Mouse (Mus musculus) heart, postnatal 25 days (tissue): ENCODE measurements around the gene Gm44973. TPM values are rescaled to one million over a fixed set of nuclear protein-coding genes. Genes with fewer than 3 reads are reported as not detected.
"Not testable (repeated sequence)": the region's sequence is repeated elsewhere in the genome, so short reads cannot be mapped to it uniquely, and the experiment has no call there.

ENCODE experiments used
- DNase-seq: peaks from one replicate; pipeline ENCODE4 v3.0.0; 2022; ENCODE audit warnings: low spot score
- intact Hi-C: fragments of 180-260 bp; cut with DNase I; formaldehyde crosslinking; loops from one replicate; pipeline ENCODE4 v1.15.1; 2025
- total RNA-seq, 2 experiments: library from RNA; stranded (reverse); gene quantifications; 2 replicates each; pipeline ENCODE4 v1.2.3; 2021

Gene Gm44973
- total RNA-seq, 2 experiments from 2014 or later, result not detected

DNA sequence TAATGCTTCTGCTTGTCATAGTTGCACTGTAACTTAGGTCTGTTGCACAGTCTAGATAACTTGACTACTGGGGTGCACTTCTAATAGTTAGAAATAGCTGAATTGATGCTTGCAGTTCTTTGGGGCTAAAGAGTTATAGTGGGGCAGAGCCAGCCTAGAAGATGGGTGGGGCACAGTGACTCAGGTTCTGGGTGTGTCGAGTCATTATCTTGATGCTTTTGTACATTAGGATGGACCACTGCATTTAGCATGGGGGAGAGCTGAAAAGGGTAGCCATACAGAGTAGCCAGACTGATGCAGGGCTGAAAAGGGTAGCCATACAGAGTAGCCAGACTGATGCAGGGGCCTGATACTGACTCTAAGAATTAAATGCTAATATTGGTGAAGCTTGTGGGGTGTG is 58.3 kb downstream of the Gm44973 start:
- no peak for DNase-seq
- intact Hi-C loops, result loop anchor here (10.0 kb wide), 1 partner anchor 929 kb away; no protein-coding TSS in a partner anchor

DNA sequence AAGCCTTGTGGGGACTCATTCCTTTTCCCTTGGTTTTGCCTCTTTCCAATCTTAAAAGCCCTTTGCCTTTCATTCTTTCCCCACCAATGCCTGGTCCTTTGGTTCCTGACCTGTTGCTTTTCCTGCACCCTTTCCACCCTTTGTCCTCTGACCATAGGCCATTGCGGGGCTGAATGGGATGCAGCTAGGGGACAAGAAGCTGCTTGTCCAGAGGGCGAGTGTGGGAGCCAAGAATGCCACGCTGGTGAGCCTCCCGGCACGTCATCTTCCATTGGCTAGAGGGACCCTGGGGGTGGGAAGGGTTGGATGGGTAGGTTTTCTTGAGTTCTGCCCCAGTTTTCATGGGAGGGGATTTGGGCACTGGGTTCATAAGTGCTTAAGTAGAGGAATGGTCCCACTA is 59.7 kb downstream of the Gm44973 start:
- no peak for DNase-seq
- intact Hi-C loops, result loop anchor here (10.0 kb wide), 1 partner anchor 930 kb away; no protein-coding TSS in a partner anchor

DNA sequence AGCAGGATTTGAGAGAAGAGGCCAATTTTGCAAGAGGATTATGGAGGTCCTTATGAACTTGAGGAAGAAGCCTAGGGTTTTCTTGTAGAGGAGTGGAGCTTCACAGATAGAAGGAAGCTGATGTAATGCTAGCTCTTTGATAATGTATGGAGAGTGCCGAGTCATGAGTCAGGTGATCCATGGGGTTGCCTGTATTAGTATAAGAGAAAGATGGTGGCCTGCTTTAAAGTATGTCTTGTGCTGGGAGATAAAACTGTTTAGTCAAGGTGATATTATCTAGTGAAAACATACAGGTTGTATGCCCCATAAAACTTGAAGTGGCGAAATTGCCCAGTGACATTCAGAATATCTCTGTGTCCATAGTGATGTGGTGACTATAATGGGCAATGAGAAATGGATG is 61.6 kb downstream of the Gm44973 start:
- no peak for DNase-seq
- intact Hi-C loops, result loop anchor here (10.0 kb wide), 1 partner anchor 932 kb away; no protein-coding TSS in a partner anchor

DNA sequence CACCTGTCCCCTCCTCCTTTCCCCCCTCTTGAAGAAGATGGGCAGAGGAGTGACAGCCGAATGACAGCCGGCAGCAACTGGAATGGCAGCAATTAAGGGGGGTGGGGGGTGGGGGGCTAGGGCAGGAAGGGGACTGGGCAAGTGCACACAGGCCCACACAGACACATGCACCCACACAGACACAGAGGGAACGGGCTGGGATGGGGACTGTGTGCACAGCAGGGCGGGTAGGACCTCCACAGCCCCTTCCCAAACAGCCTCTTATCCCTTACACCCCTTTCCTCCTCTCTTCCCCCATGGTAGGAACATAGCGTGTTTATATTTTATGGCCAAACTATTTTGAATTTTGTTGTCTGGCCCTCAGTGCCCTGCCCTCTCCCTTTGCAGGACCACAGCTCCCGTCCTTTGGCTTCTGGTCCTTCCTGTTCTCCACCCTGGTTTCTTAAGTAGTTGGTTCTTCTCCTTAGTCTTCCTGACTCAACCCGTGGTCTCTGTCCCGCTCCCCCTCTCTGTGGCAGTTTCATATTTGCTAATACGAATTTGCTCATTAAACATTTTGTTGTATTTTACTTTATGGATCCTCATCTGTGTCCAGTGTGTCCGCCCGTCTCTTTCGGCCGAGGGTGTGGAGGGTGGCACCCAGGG is 64.2 kb downstream of the Gm44973 start:
- intact Hi-C loops, result loop anchor here (1.0 to 10.0 kb wide), 3 partner anchors 17 to 935 kb away; partner anchors contain the start of gene U2af2
- DNase-seq, result not testable (repeated sequence)

DNA sequence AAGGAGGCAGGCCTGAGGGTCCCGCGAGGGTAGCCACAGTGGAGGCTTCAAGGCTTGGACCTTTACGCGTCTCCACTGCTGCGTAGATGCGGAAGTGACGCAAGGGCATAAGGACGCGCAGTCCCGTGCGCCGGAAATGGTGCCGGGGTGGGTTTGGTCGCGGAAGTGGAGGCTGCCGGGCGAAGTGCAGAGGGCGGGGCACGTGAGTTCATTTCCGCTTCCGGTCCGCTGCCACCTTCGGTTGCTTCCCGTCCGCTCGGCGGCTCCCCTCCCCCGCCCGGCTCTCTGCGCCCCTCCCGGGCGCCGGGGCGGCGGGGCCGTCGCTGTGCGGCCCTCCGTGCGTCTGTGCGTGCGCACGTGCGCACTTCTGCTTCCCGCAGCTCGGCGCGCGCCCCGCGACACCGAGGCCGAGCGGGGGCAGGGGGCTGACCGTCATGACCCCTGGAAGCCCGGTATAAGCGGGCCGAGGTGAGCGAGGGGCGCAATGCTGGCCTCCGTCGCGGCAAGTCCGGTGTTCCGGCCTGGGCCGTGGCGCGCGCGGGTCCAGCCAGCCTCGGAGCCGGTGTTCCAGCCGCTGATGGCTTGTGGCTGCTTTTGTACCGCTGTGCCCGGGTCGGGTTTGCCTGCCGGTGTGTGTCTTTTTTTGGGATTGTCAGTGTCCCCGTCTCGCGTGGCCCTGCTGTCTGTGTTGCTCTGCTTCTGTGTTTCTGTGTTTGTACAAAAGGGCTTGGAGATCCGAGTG is 64.9 kb downstream of the Gm44973 start, which contains the start of gene Epn1:
Gene Epn1, plus strand, starts transcription at position 226 of the 742 bp plus-strand sequence.
- intact Hi-C loops, result loop anchor here (1.0 to 5.0 kb wide), 2 partner anchors 18 to 42 kb away; partner anchors contain the start of gene U2af2
- DNase-seq, result peak; percentile 91

DNA sequence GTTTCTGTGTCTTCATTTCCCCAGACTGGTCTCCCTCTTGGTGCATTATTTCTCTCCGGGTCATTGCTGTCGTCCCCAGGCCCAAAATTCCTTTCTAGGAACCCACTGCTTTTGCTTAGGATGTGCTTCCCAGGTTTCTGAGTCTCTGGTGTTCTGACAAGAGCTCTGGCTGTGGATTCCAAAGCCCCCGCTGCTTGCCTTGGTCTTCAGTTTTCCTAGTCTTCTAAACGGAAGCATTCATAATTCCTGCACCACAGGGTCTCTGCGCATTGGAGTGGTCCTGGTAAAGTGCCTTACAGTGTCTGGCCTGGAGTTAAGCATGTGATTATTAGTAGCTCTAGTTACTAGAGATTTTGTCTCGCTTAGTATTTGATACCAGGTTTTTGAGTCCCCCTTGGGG is 65.5 kb downstream of the Gm44973 start:
- intact Hi-C loops, result loop anchor here (1.0 to 5.0 kb wide), 2 partner anchors 19 to 41 kb away; partner anchors contain the start of gene U2af2
- DNase-seq, result no peak

DNA sequence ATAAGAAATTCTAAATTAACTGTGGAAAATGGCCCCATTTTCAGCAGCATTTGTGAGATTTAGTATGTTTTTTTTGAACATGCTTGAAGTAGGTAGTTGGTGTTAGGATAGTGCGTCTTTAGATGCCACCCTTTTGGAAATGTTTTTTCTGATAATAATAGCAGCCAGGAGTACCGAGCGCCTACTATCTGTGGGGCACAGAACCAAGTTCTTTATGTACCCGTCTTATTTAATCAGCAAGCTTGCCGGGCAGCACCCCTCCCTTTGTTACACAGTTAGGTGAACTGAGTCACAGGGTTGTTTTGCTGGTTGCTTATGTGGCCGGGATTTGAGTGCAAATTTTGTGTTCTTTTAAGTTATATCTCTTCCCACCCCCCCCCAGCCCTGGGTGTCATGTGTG is 65.9 kb downstream of the Gm44973 start:
- DNase-seq, result no peak
- intact Hi-C loops, result loop anchor here (5.0 kb wide), 1 partner anchor 41 kb away; no protein-coding TSS in a partner anchor

DNA sequence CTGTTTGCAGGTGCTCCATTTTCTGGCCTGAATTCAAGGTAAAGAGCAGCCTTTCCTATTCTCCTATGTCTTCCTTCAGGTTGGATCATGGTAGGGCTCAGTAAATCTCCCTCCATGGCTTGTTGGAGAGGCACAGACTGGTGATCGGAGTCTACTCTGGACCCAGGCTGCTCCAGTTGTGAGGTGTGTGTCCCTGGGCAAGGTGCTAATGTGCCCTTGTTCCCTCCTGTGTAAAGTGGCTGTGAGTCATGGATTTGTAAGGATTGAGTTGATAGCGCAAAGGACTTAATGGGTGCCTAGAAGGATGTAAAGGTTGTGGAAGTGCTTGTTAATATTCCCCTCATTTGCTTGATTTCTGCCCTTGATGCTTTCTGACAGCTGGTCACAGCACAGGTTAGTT is 66.6 kb downstream of the Gm44973 start:
- intact Hi-C loops, result loop anchor here (5.0 kb wide), 1 partner anchor 40 kb away; no protein-coding TSS in a partner anchor
- no peak for DNase-seq

Other genes starting within 250 kb of the Gm44973 start
- not detected for gene Fam71e2, start 244.2 kb upstream of the Gm44973 start, total RNA-seq
- under 1 TPM in 1 of 2 experiments, not detected in 1; 0.26 TPM for gene Il11, start 232.6 kb upstream of the Gm44973 start, total RNA-seq
- not detected for gene Tmem190, start 232.6 kb upstream of the Gm44973 start, total RNA-seq
- gene Tmem238, start 225.8 kb upstream of the Gm44973 start, total RNA-seq, result 1 to 10 TPM; 3.5 to 4.3 TPM
- 100 to 1,000 TPM; 489 to 533 TPM for gene Rpl28, start 222.6 kb upstream of the Gm44973 start, total RNA-seq
- 10 to 100 TPM; 84.6 to 93.3 TPM for gene Ube2s, start 202.9 kb upstream of the Gm44973 start, total RNA-seq
- gene Shisa7, start 170.8 kb upstream of the Gm44973 start, total RNA-seq, result under 1 TPM in 1 of 2 experiments, not detected in 1; 0.08 TPM
- gene Isoc2b, start 145.2 kb upstream of the Gm44973 start, total RNA-seq, result 1 to 10 TPM; 3.5 to 5.3 TPM
- 10 to 100 TPM; 40.5 to 44.4 TPM for gene Isoc2a, start 138.3 kb upstream of the Gm44973 start, total RNA-seq
- not detected for gene Gm36210, start 109.0 kb upstream of the Gm44973 start, total RNA-seq
- 1 to 10 TPM; 7.9 to 8.1 TPM for gene Zfp628, start 100.3 kb upstream of the Gm44973 start, total RNA-seq
- 1 to 10 TPM; 3.8 to 5.4 TPM for gene Nat14, start 93.5 kb upstream of the Gm44973 start, total RNA-seq
- 1 to 10 TPM; 3.8 to 4.3 TPM for gene Ssc5d, start 89.7 kb upstream of the Gm44973 start, total RNA-seq
- gene Sbk2, start 51.1 kb upstream of the Gm44973 start, total RNA-seq, result 10 to 100 TPM; 22.4 to 28.7 TPM
- 10 to 100 TPM; 46.1 to 48.7 TPM for gene Sbk3, start 44.3 kb upstream of the Gm44973 start, total RNA-seq
- 10 to 100 TPM; 14.9 to 18.0 TPM for gene Zfp579, start 19.3 kb upstream of the Gm44973 start, total RNA-seq
- 1 to 10 TPM; 8.7 to 9.0 TPM for gene Zfp524, start 1.1 kb upstream of the Gm44973 start, total RNA-seq
- 10 to 100 TPM; 13.6 to 24.2 TPM for gene Fiz1, start 799 bp upstream of the Gm44973 start, total RNA-seq
- gene Zfp865, start 4.9 kb downstream of the Gm44973 start, total RNA-seq, result 10 to 100 TPM; 12.8 to 15.4 TPM
- gene Ccdc106, start 5.1 kb downstream of the Gm44973 start, total RNA-seq, result under 1 TPM; 0.28 to 0.31 TPM
- gene 4632433K11Rik, start 18.6 kb downstream of the Gm44973 start, total RNA-seq, result not detected
- 1 to 10 TPM; 5.3 to 6.1 TPM for gene Zfp784, start 22.9 kb downstream of the Gm44973 start, total RNA-seq
- gene Zfp580, start 36.0 kb downstream of the Gm44973 start, total RNA-seq, result 1 to 10 TPM; 5.6 to 5.8 TPM
- gene U2af2, start 46.6 kb downstream of the Gm44973 start, total RNA-seq, result 10 to 100 TPM; 66.9 to 71.1 TPM
- gene Epn1, start 64.7 kb downstream of the Gm44973 start, total RNA-seq, result 100 to 1,000 TPM; 178 to 187 TPM
- not detected for gene Rfpl4, start 101.5 kb downstream of the Gm44973 start, total RNA-seq
- gene Rasl2-9, start 110.5 kb downstream of the Gm44973 start, total RNA-seq, result 1 to 10 TPM; 5.8 to 6.2 TPM
- gene Vmn1r55, start 134.2 kb downstream of the Gm44973 start, total RNA-seq, result not detected
- gene Vmn1r56, start 181.3 kb downstream of the Gm44973 start, total RNA-seq, result not detected
- not detected for gene Vmn1r57, start 203.0 kb downstream of the Gm44973 start, total RNA-seq